Mouse (Mus musculus) mesoderm, embryonic 11.5 days (tissue): Measurements from ENCODE around the gene Gm20888.
"Not testable (repeated sequence)": the region's sequence is repeated elsewhere in the genome, so short reads cannot be mapped to it uniquely, and the experiment has no call there.

Experiments
- DNase-seq: peaks from one replicate; pipeline ENCODE4 v3.0.0-alpha.2; 2012; ENCODE audit warnings: low read depth, low spot score

Gene Gm20888

GRCm38 (mm10) chrY:70441582-70441981 lies at the start of gene Gm20888:
Gene Gm20888, plus strand, starts transcription at chrY:70441882.
- DNase-seq = not testable (repeated sequence)
